Mouse (Mus musculus) neural tube, embryonic 13.5 days (tissue): ENCODE measurements around the gene Gas2l1. TPM values are rescaled to one million over a fixed set of nuclear protein-coding genes. Genes with fewer than 3 reads are reported as not detected.

Experiments used
- ATAC-seq: fragments of 200-750 bp; cut with Nextera tagmentation; 2 replicates; pipeline ENCODE4 v1.8.0; 2017; ENCODE audit warnings: low read depth, mild to moderate bottlenecking, moderate TSS enrichment, moderate library complexity
- H3K27ac ChIP-seq: fragments of 300-500 bp; sonication (generic); replicated peaks from 2 replicates; pipeline ENCODE4 v1.5.1; 2015; ENCODE audit warnings: moderate library complexity, mild to moderate bottlenecking, inconsistent platforms
- H3K27me3 ChIP-seq: fragments of 300-500 bp; sonication (generic); 2 replicates; pipeline ENCODE4 v1.6.1; 2015; ENCODE audit warnings: mild to moderate bottlenecking, inconsistent platforms
- H3K36me3 ChIP-seq: fragments of 300-500 bp; sonication (generic); 2 replicates; pipeline ENCODE4 v1.6.1; 2015; ENCODE audit warnings: mild to moderate bottlenecking, inconsistent platforms
- H3K4me1 ChIP-seq: fragments of 300-500 bp; sonication (generic); replicated peaks from 2 replicates; pipeline ENCODE4 v1.6.1; 2015; ENCODE audit warnings: inconsistent platforms
- H3K4me2 ChIP-seq: fragments of 300-500 bp; sonication (generic); 2 replicates; pipeline ENCODE4 v1.6.1; 2015; ENCODE audit warnings: inconsistent platforms, mild to moderate bottlenecking, moderate library complexity
- H3K4me3 ChIP-seq: fragments of 300-500 bp; sonication (generic); 2 replicates; pipeline ENCODE4 v1.5.1; 2015; ENCODE audit warnings: mild to moderate bottlenecking, inconsistent platforms
- H3K9ac ChIP-seq: fragments of 300-500 bp; sonication (generic); 2 replicates; pipeline ENCODE4 v1.6.1; 2015; ENCODE audit warnings: moderate library complexity, mild to moderate bottlenecking, inconsistent platforms
- H3K9me3 ChIP-seq: fragments of 300-500 bp; sonication (generic); 2 replicates; pipeline ENCODE4 v1.6.1; 2016; ENCODE audit warnings: inconsistent platforms
- WGBS: fragments of 180-500 bp; shearing (Covaris S2); methylation state at CpG from one replicate; pipeline ENCODE4 v1.1.7; 2015; 5-methylcytosine and 5-hydroxymethylcytosine counted together
- microRNA-seq: library from miRNA; unstranded; fragments of <30 nt; microRNA quantifications from one replicate; pipeline ENCODE4, GENCODE M21; 2016
- polyA plus RNA-seq: library from polyadenylated mRNA; unstranded; fragments of >200 nt; fragmentation: Nextera tagmentation; extraction: Ambion mirVana; gene quantifications from 2 replicates; pipeline ENCODE4 v1.2.1, GENCODE M21; 2015

Gas2l1 gene
- polyA plus RNA-seq, 1 experiment from 2014 or later: 25.2 TPM

DNA sequence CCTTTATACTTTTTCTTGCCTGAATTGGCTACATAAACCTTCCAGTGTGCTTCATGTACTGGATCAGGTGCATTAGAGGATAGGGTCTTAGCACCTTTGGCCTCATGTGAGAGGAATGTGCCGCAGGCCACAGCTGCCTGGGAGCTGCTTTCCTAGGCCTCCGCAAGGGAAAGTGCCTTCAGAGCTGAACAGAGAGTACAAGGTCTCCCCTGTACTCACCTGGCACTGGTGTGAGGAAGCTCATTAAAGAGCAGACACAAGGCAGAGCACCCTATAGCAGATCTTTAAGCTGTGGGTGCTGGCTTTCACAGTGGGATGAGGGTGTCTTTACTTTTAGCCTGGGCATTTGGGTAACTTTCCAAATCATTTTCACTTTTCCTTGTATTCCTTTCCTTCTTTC lies 59.6 kb downstream of the Gas2l1 start:
- Histone ChIP-seq H3K4me1 (no peaks in the 10 kb centered on the region), H3K4me3 (no peak overlapping the region), H3K27me3 (no peaks in the 10 kb centered on the region), H3K27ac (no peak overlapping the region), H3K9me3 (no peaks in the 10 kb centered on the region), H3K4me2 (no peak overlapping the region), H3K36me3 (peaks cover 39% of the 10 kb centered on the region), H3K9ac (no peak overlapping the region)
- WGBS: 88% methylated on average over 2 of the region's 2 CpGs
- ATAC-seq: no peak

Small RNAs within 50 kb of the gene (microRNA-seq; reads per million reads assigned to microRNA genes)
- gene Gm47296: not detected

Other genes with a start within 250 kb of the Gas2l1 start
- 70.2 and 75.8 TPM in 2 replicates for gene Nf2, start 215.8 kb downstream of the Gas2l1 start, polyA plus RNA-seq
- gene Nipsnap1, start 191.4 kb downstream of the Gas2l1 start, polyA plus RNA-seq: 117 and 132 TPM in 2 replicates
- 53.5 and 57.0 TPM in 2 replicates for gene Thoc5, start 170.0 kb downstream of the Gas2l1 start, polyA plus RNA-seq
- 8.1 and 8.6 TPM in 2 replicates for gene Nefh, start 117.3 kb downstream of the Gas2l1 start, polyA plus RNA-seq
- 84.5 and 89.7 TPM in 2 replicates for gene Ap1b1, start 78.5 kb downstream of the Gas2l1 start, polyA plus RNA-seq
- gene Rasl10a, start 7.2 kb downstream of the Gas2l1 start, polyA plus RNA-seq: 0.64 and 0.99 TPM in 2 replicates
- 26.2 and 32.7 TPM in 2 replicates for gene Rhbdd3, start 33.6 kb upstream of the Gas2l1 start, polyA plus RNA-seq
- gene Ewsr1, start 33.9 kb upstream of the Gas2l1 start, polyA plus RNA-seq: 624 and 700 TPM in 2 replicates
- gene Emid1, start 86.9 kb upstream of the Gas2l1 start, polyA plus RNA-seq: 16.5 and 18.9 TPM in 2 replicates
- 7.7 and 8.5 TPM in 2 replicates for gene Kremen1, start 196.2 kb upstream of the Gas2l1 start, polyA plus RNA-seq